Mouse (Mus musculus) thymus, postnatal 25 days (tissue): Measurements from ENCODE around the gene Rpl24.
"Not testable (repeated sequence)": the region's sequence is repeated elsewhere in the genome, so short reads cannot be mapped to it uniquely, and the experiment has no call there.

Source experiments
- DNase-seq: peaks from one replicate; pipeline ENCODE4 v3.0.0; 2022

Gene Rpl24

GRCm38 (mm10) chr16:55966212-55966871 lies at the start of gene Rpl24:
Gene Rpl24 (plus strand): TSS chr16:55966275.
- DNase-seq = peak; percentile 93

GRCm38 (mm10) chr16:55922079-55922478 lies 44.0 kb upstream of the Rpl24 start:
- DNase-seq = no peak

GRCm38 (mm10) chr16:55924010-55924409 lies 42.1 kb upstream of the Rpl24 start:
- no peak for DNase-seq

GRCm38 (mm10) chr16:55933681-55934343 lies 32.3 kb upstream of the Rpl24 start:
- peak; percentile 75 for DNase-seq

- peak; percentile 93 for DNase-seq
These were observed 31.5 kb upstream of the Rpl24 start, which contains the start of gene Cep97 for GRCm38 (mm10) chr16:55934453-55935037. Gene Cep97 (minus strand): TSS chr16:55934855.

- DNase-seq = no peak
These were observed 27.3 kb upstream of the Rpl24 start for GRCm38 (mm10) chr16:55938761-55939160.

GRCm38 (mm10) chr16:55939703-55940102 lies 26.4 kb upstream of the Rpl24 start:
- DNase-seq = peak; percentile 66

GRCm38 (mm10) chr16:55940781-55941180 lies 25.3 kb upstream of the Rpl24 start:
- no peak for DNase-seq

- no peak for DNase-seq
These were observed 18.8 kb upstream of the Rpl24 start for GRCm38 (mm10) chr16:55947266-55947665.

- not testable (repeated sequence) for DNase-seq
These were observed 18.1 kb upstream of the Rpl24 start for GRCm38 (mm10) chr16:55947876-55948410.

- DNase-seq = peak; percentile 91
These were observed 17.1 kb upstream of the Rpl24 start for GRCm38 (mm10) chr16:55948963-55949362.

GRCm38 (mm10) chr16:55950462-55950861 lies 15.6 kb upstream of the Rpl24 start:
- DNase-seq = no peak

GRCm38 (mm10) chr16:55950946-55951678 lies 15.0 kb upstream of the Rpl24 start:
- DNase-seq = peak; percentile 87

- DNase-seq = no peak
These were observed 14.3 kb upstream of the Rpl24 start for GRCm38 (mm10) chr16:55951679-55952327.

GRCm38 (mm10) chr16:55952771-55953170 lies 13.3 kb upstream of the Rpl24 start:
- DNase-seq = no peak

- DNase-seq = not testable (repeated sequence)
These were observed 11.9 kb upstream of the Rpl24 start for GRCm38 (mm10) chr16:55954196-55954595.

GRCm38 (mm10) chr16:55963068-55963467 lies 3.0 kb upstream of the Rpl24 start:
- not testable (repeated sequence) for DNase-seq

GRCm38 (mm10) chr16:55964126-55964949 lies 1.7 kb upstream of the Rpl24 start:
- DNase-seq = no peak

GRCm38 (mm10) chr16:55967221-55967620 lies 1.1 kb downstream of the Rpl24 start:
- DNase-seq = no peak

GRCm38 (mm10) chr16:55969147-55969546 lies 3.1 kb downstream of the Rpl24 start:
- peak; percentile 61 for DNase-seq

- DNase-seq = no peak
These were observed 4.3 kb downstream of the Rpl24 start for GRCm38 (mm10) chr16:55970416-55970815.
